Comparison of ENCODE assay signal across 8 mouse cellular contexts in the genomic region with DNA sequence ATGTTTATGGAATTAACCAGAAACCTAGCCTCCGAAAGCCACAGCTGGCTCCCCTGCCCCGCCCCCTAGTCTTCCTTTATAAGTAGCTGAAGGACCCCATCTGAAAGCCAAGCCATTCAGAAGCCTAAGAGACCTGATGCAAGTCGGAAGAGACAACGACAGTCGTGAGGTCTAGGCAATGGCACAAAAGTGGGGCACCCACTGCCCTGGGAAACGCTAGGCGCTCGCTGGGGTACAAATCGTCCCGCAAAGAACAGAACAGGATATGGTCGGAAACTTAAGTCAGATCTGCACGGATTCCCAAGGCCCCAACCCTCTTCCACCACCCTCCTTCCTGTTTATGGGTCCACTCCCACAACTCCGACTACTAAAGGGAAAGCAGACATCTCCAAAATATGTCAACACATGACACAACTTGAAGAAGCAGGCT. TPM values are rescaled to one million over a fixed set of nuclear protein-coding genes. Genes with fewer than 3 reads are reported as not detected.
DNase-seq lines count a peak whose midpoint lies in the region; ATAC-seq and TF ChIP-seq lines count a peak whose summit lies in the region.

No protein-coding gene starts in this region.

- peak overlapping the region; percentile 93 for H3K9ac ChIP-seq in lung, embryonic 15.5 days
- H3K9ac ChIP-seq in heart, embryonic 16.5 days (ENCODE audit: low read length): peak overlapping the region; percentile 97
- peak overlapping the region; percentile 85 for H3K9ac ChIP-seq in liver, embryonic 16.5 days (ENCODE audit: low read depth, low read length)
- H3K9ac ChIP-seq in stomach, postnatal 0 days (ENCODE audit: low read length): peak overlapping the region; percentile 93

- 3% methylated on average over 13 of the region's 13 CpGs for WGBS in lung, embryonic 15.5 days
- WGBS in heart, embryonic 16.5 days: 2% methylated on average over 13 of the region's 13 CpGs
- WGBS in liver, embryonic 16.5 days (ENCODE audit: insufficient replicate concordance): 3% methylated on average over 13 of the region's 13 CpGs
- 6% methylated on average over 13 of the region's 13 CpGs for WGBS in stomach, postnatal 0 days

- peak; percentile 49; the same call in 1 of the 2 replicates for ATAC-seq in lung, embryonic 15.5 days (ENCODE audit: borderline replicate concordance, extremely low read depth, low FRiP score, low TSS enrichment)
- ATAC-seq in heart, embryonic 16.5 days (replicated peaks; ENCODE audit: extremely low read depth, insufficient read depth, low FRiP score): 0 out of 2 replicates have a peak, but pooled peaks have one; percentile 20
- no peak for ATAC-seq in liver, embryonic 16.5 days (ENCODE audit: low read depth)
- peak; percentile 24 for ATAC-seq in stomach, postnatal 0 days (ENCODE audit: low FRiP score, low TSS enrichment)

- peak overlapping the region; percentile 71 for H3K4me2 ChIP-seq in lung, embryonic 15.5 days
- peak overlapping the region; percentile 91 for H3K4me2 ChIP-seq in heart, embryonic 16.5 days (ENCODE audit: low read depth, low read length)
- peak overlapping the region; percentile 89 for H3K4me2 ChIP-seq in liver, embryonic 16.5 days (ENCODE audit: low read depth, low read length)
- H3K4me2 ChIP-seq in stomach, postnatal 0 days (replicated peaks; ENCODE audit: low read depth): peak overlapping the region; percentile 88

- no peaks in the 10 kb centered on the region for H3K27me3 ChIP-seq in lung, embryonic 15.5 days
- H3K27me3 ChIP-seq in heart, embryonic 16.5 days (ENCODE audit: control insufficient read depth, insufficient read depth, low read length): no peaks in the 10 kb centered on the region
- no peaks in the 10 kb centered on the region for H3K27me3 ChIP-seq in liver, embryonic 16.5 days (ENCODE audit: control insufficient read depth, insufficient read depth, low read depth, low read length)
- H3K27me3 ChIP-seq in stomach, postnatal 0 days (ENCODE audit: control insufficient read depth, insufficient read depth, low read length): no peaks in the 10 kb centered on the region

- no peak for TF ChIP-seq CTCF in stomach, postnatal 0 days (IDR thresholded peaks at IDR 0.05; ENCODE audit: low read depth)

- no peaks in the 10 kb centered on the region for H3K9me3 ChIP-seq in lung, embryonic 15.5 days
- H3K9me3 ChIP-seq in heart, embryonic 16.5 days (replicated peaks; ENCODE audit: control insufficient read depth, low read length): no peaks in the 10 kb centered on the region
- no peaks in the 10 kb centered on the region for H3K9me3 ChIP-seq in liver, embryonic 16.5 days (replicated peaks; ENCODE audit: control insufficient read depth, low read length)
- no peaks in the 10 kb centered on the region for H3K9me3 ChIP-seq in stomach, postnatal 0 days (ENCODE audit: control insufficient read depth, low read length)

- peaks cover 29% of the 10 kb centered on the region for H3K4me1 ChIP-seq in lung, embryonic 15.5 days
- peaks cover 34% of the 10 kb centered on the region for H3K4me1 ChIP-seq in heart, embryonic 16.5 days (ENCODE audit: control insufficient read depth, insufficient read depth, low read length)
- H3K4me1 ChIP-seq in liver, embryonic 16.5 days (ENCODE audit: control insufficient read depth, low read depth, low read length): peaks cover 29% of the 10 kb centered on the region
- H3K4me1 ChIP-seq in stomach, postnatal 0 days (replicated peaks; ENCODE audit: control insufficient read depth, insufficient read depth): peaks cover 3% of the 10 kb centered on the region; the same call in 1 of the 2 replicates

- H3K27ac ChIP-seq in lung, embryonic 15.5 days: peak overlapping the region; percentile 95
- peak overlapping the region; percentile 98 for H3K27ac ChIP-seq in heart, embryonic 16.5 days (ENCODE audit: low read length)
- H3K27ac ChIP-seq in liver, embryonic 16.5 days (ENCODE audit: low read length): peak overlapping the region; percentile 83
- peak overlapping the region; percentile 97 for H3K27ac ChIP-seq in stomach, postnatal 0 days (replicated peaks)

- TF ChIP-seq EP300 in stomach, postnatal 0 days (optimal IDR thresholded peaks at IDR 0.05): no peak

- DNase-seq in adrenal gland, postnatal 14 days: peak; percentile 32
- no peak for DNase-seq in adrenal gland, adult 18-20 months (ENCODE audit: low spot score in 2 of 2)
- DNase-seq in lung, postnatal 36 days: no peak
- DNase-seq in stomach, postnatal 0 days (ENCODE audit: low spot score): no peak
- DNase-seq in layer of hippocampus, postnatal 36 days: no peak

- H3K4me3 ChIP-seq in lung, embryonic 15.5 days: peak overlapping the region; percentile 92
- H3K4me3 ChIP-seq in heart, embryonic 16.5 days (ENCODE audit: low read length): peak overlapping the region; percentile 95
- H3K4me3 ChIP-seq in liver, embryonic 16.5 days (ENCODE audit: low read depth, low read length): peak overlapping the region; percentile 87
- H3K4me3 ChIP-seq in stomach, postnatal 0 days (ENCODE audit: low read depth, low read length): peak overlapping the region; percentile 98

- no peaks in the 10 kb centered on the region for H3K36me3 ChIP-seq in lung, embryonic 15.5 days
- no peaks in the 10 kb centered on the region for H3K36me3 ChIP-seq in heart, embryonic 16.5 days (ENCODE audit: control insufficient read depth, insufficient read depth)
- H3K36me3 ChIP-seq in liver, embryonic 16.5 days (ENCODE audit: control insufficient read depth, insufficient read depth): no peaks in the 10 kb centered on the region
- H3K36me3 ChIP-seq in stomach, postnatal 0 days (ENCODE audit: control insufficient read depth, insufficient read depth, low read length): no peaks in the 10 kb centered on the region

RNA-seq across cellular contexts. Expression of a gene that starts 1.3 kb away (rescaled TPM):
- total RNA-seq in adrenal gland, postnatal 14 days (2021): 14.6 and 17.3 TPM in 2 replicates
- total RNA-seq in adrenal gland, adult 18-20 months (2021): 10 to 100 TPM; 14.0 to 14.2 TPM
- polyA plus RNA-seq in lung, embryonic 15.5 days (2015; fragmentation: Nextera tagmentation; extraction: Ambion mirVana): 17.5 and 19.9 TPM in 2 replicates
- polyA plus RNA-seq in heart, embryonic 16.5 days (2015; fragmentation: Nextera tagmentation; extraction: Ambion mirVana): 12.4 and 12.5 TPM in 2 replicates
- 4.1 and 4.5 TPM in 2 replicates for polyA plus RNA-seq in liver, embryonic 16.5 days (2015; fragmentation: Nextera tagmentation; extraction: Ambion mirVana)
- 11.7 and 11.8 TPM in 2 replicates for polyA plus RNA-seq in stomach, postnatal 0 days (2015; fragmentation: Nextera tagmentation; extraction: Ambion mirVana)
- 10 to 100 TPM; 15.7 to 18.7 TPM for total RNA-seq in layer of hippocampus, postnatal 36 days (2021)
